In genomic region chr8:91324271-91324670, GRCm38 (mm10) we compare ENCODE assay signal across 12 mouse cellular contexts. TPM values are rescaled to one million over a fixed set of nuclear protein-coding genes. Genes with fewer than 3 reads are reported as not detected.
DNase-seq lines count a peak whose midpoint lies in the region; ATAC-seq and TF ChIP-seq lines count a peak whose summit lies in the region.
"Had no signal": no experiment of that assay in that cellular context is flagged by ENCODE, and none has a peak within 500 bp of the region (broad histone marks: within the 10 kb centered on the region; RNA-seq: fewer than 3 reads in every experiment).

No protein-coding gene starts in this region.

- WGBS in cerebellum, adult 2 months = 40% methylated on average over 9 of the region's 9 CpGs
- 36% methylated on average over 9 of the region's 9 CpGs for WGBS in hindbrain, embryonic 11.5 days
- WGBS in hindbrain, embryonic 14.5 days = 39% methylated on average over 9 of the region's 9 CpGs
- 35% methylated on average over 9 of the region's 9 CpGs for WGBS in midbrain, postnatal 0 days
- 34% methylated on average over 9 of the region's 9 CpGs for WGBS in midbrain, embryonic 15.5 days

- no peak overlapping the region for H3K9ac ChIP-seq in hindbrain, embryonic 11.5 days (ENCODE audit: low read depth, low read length)
- no peak overlapping the region for H3K9ac ChIP-seq in hindbrain, embryonic 14.5 days
- no peak overlapping the region for H3K9ac ChIP-seq in midbrain, postnatal 0 days (replicated peaks; ENCODE audit: low read length, poor library complexity, severe bottlenecking)
- H3K9ac ChIP-seq in midbrain, embryonic 15.5 days = no peak overlapping the region
- H3K9ac ChIP-seq: embryonic facial prominence, embryonic 13.5 days; forebrain, postnatal 0 days; lung, embryonic 15.5 days had no signal

- no peaks in the 10 kb centered on the region for H3K27me3 ChIP-seq in cerebellum, adult 2 months (ENCODE audit: control insufficient read depth, insufficient read depth, low read length)
- no peaks in the 10 kb centered on the region for H3K27me3 ChIP-seq in hindbrain, embryonic 11.5 days (ENCODE audit: control insufficient read depth, insufficient read depth, low read length)
- no peaks in the 10 kb centered on the region for H3K27me3 ChIP-seq in hindbrain, embryonic 14.5 days (ENCODE audit: control insufficient read depth, insufficient read depth, low read length)
- no peaks in the 10 kb centered on the region for H3K27me3 ChIP-seq in midbrain, postnatal 0 days (ENCODE audit: insufficient read depth, low read length)
- no peaks in the 10 kb centered on the region for H3K27me3 ChIP-seq in midbrain, embryonic 15.5 days (replicated peaks)
- H3K27me3 ChIP-seq: embryonic facial prominence, embryonic 13.5 days; lung, embryonic 15.5 days had no signal

- TF ChIP-seq POLR2A in cerebellum, adult 2 months (IDR thresholded peaks at IDR 0.05; ENCODE audit: borderline replicate concordance, insufficient read depth, low read length) = no peak

- H3K4me2 ChIP-seq in hindbrain, embryonic 11.5 days (replicated peaks; ENCODE audit: low read depth, low read length) = no peak overlapping the region
- H3K4me2 ChIP-seq in hindbrain, embryonic 14.5 days (replicated peaks) = no peak overlapping the region
- no peak overlapping the region for H3K4me2 ChIP-seq in midbrain, postnatal 0 days (ENCODE audit: low read depth, low read length, poor library complexity, severe bottlenecking)
- no peak overlapping the region for H3K4me2 ChIP-seq in midbrain, embryonic 15.5 days
- H3K4me2 ChIP-seq: embryonic facial prominence, embryonic 13.5 days; lung, embryonic 15.5 days had no signal

- DNase-seq in cerebellum, adult 2 months = peak in 1 of 2 experiments; percentile 44
- DNase-seq in cerebellum, adult 9-10 months = no peak
- peak; percentile 29 for DNase-seq in hindbrain, embryonic 11.5 days (ENCODE audit: low spot score)
- no peak for DNase-seq in hindbrain, embryonic 14.5 days (ENCODE audit: low spot score)
- no peak for DNase-seq in midbrain, postnatal 0 days (ENCODE audit: low spot score)
- no peak for DNase-seq in adrenal gland, postnatal 10 days
- DNase-seq: forebrain, postnatal 0 days had no signal

- H3K36me3 ChIP-seq in hindbrain, embryonic 11.5 days (ENCODE audit: control insufficient read depth, insufficient read depth, low read length) = no peaks in the 10 kb centered on the region
- H3K36me3 ChIP-seq in hindbrain, embryonic 14.5 days (replicated peaks; ENCODE audit: control insufficient read depth, insufficient read depth) = no peaks in the 10 kb centered on the region
- H3K36me3 ChIP-seq in midbrain, postnatal 0 days (ENCODE audit: insufficient read depth, low read length) = no peaks in the 10 kb centered on the region
- no peaks in the 10 kb centered on the region for H3K36me3 ChIP-seq in midbrain, embryonic 15.5 days (replicated peaks)

- no peak overlapping the region for H3K27ac ChIP-seq in cerebellum, adult 2 months (ENCODE audit: insufficient read depth, low read length)
- no peak overlapping the region for H3K27ac ChIP-seq in hindbrain, embryonic 11.5 days (ENCODE audit: low read depth, low read length)
- H3K27ac ChIP-seq in hindbrain, embryonic 14.5 days = no peak overlapping the region
- H3K27ac ChIP-seq in midbrain, postnatal 0 days (ENCODE audit: low read depth, low read length) = no peak overlapping the region
- no peak overlapping the region for H3K27ac ChIP-seq in midbrain, embryonic 15.5 days
- H3K27ac ChIP-seq: embryonic facial prominence, embryonic 13.5 days; lung, embryonic 15.5 days had no signal

- no peak for ATAC-seq in hindbrain, embryonic 11.5 days (ENCODE audit: low FRiP score)
- ATAC-seq in hindbrain, embryonic 14.5 days (ENCODE audit: low FRiP score) = no peak
- ATAC-seq in midbrain, postnatal 0 days (ENCODE audit: low FRiP score) = no peak
- no peak for ATAC-seq in midbrain, embryonic 15.5 days (replicated peaks)
- ATAC-seq in megakaryocyte, adult 5-6 weeks (ENCODE audit: poor library complexity, severe bottlenecking) = no peak
- ATAC-seq: forebrain, postnatal 0 days had no signal

- peak; percentile 38; the same call in 1 of the 2 replicates for TF ChIP-seq CTCF in cerebellum, adult 2 months (IDR thresholded peaks at IDR 0.05; ENCODE audit: borderline replicate concordance, insufficient read depth, low read depth, low read length)
- TF ChIP-seq CTCF in midbrain, postnatal 0 days (IDR thresholded peaks at IDR 0.05) = peak; percentile 38

- no peaks in the 10 kb centered on the region for H3K9me3 ChIP-seq in hindbrain, embryonic 11.5 days (ENCODE audit: control insufficient read depth, low read length)
- H3K9me3 ChIP-seq in hindbrain, embryonic 14.5 days (ENCODE audit: control insufficient read depth, low read length) = no peaks in the 10 kb centered on the region
- no peaks in the 10 kb centered on the region for H3K9me3 ChIP-seq in midbrain, postnatal 0 days (ENCODE audit: low read length)
- H3K9me3 ChIP-seq in midbrain, embryonic 15.5 days = no peaks in the 10 kb centered on the region
- H3K9me3 ChIP-seq: embryonic facial prominence, embryonic 13.5 days; lung, embryonic 15.5 days had no signal

- peaks cover 12% of the 10 kb centered on the region for H3K4me1 ChIP-seq in cerebellum, adult 2 months (ENCODE audit: control insufficient read depth, insufficient read depth, low read length)
- peaks cover 3% of the 10 kb centered on the region; the same call in 1 of the 2 replicates for H3K4me1 ChIP-seq in hindbrain, embryonic 11.5 days (replicated peaks; ENCODE audit: control insufficient read depth, insufficient read depth, low read length)
- H3K4me1 ChIP-seq in hindbrain, embryonic 14.5 days (replicated peaks; ENCODE audit: control insufficient read depth, insufficient read depth, low read length) = peaks cover 7% of the 10 kb centered on the region
- H3K4me1 ChIP-seq in midbrain, postnatal 0 days (ENCODE audit: insufficient read depth, low read length) = peaks cover 6% of the 10 kb centered on the region; the same call in 1 of the 2 replicates
- H3K4me1 ChIP-seq in midbrain, embryonic 15.5 days = peaks cover 16% of the 10 kb centered on the region

- H3K4me3 ChIP-seq in cerebellum, adult 2 months (replicated peaks; ENCODE audit: insufficient read depth, low read depth, low read length) = no peak overlapping the region
- H3K4me3 ChIP-seq in hindbrain, embryonic 11.5 days (ENCODE audit: low read depth, low read length) = no peak overlapping the region
- no peak overlapping the region for H3K4me3 ChIP-seq in hindbrain, embryonic 14.5 days (replicated peaks; ENCODE audit: low read length)
- no peak overlapping the region for H3K4me3 ChIP-seq in midbrain, postnatal 0 days (ENCODE audit: low read depth, low read length)
- H3K4me3 ChIP-seq in midbrain, embryonic 15.5 days = no peak overlapping the region
- H3K4me3 ChIP-seq: embryonic facial prominence, embryonic 13.5 days; lung, embryonic 15.5 days; myocyte had no signal

RNA-seq across cellular contexts. Expression of gene Fto, which starts 10.9 kb away (rescaled TPM):
- polyA plus RNA-seq in cerebellum, adult 2 months (2012; rRNA removed) = 151 and 153 TPM in 2 replicates
- polyA plus RNA-seq in hindbrain, embryonic 11.5 days (2014; fragmentation: Nextera tagmentation; extraction: Ambion mirVana) = 94.7 and 107 TPM in 2 replicates
- polyA plus RNA-seq in hindbrain, embryonic 14.5 days (2014; fragmentation: Nextera tagmentation; extraction: Ambion mirVana) = 149 and 180 TPM in 2 replicates
- total RNA-seq in midbrain, postnatal 0 days (2014; rRNA removed) = 97.9 and 135 TPM in 2 replicates
- 151 and 153 TPM in 2 replicates for polyA plus RNA-seq in midbrain, postnatal 0 days (2015; fragmentation: Nextera tagmentation; extraction: Ambion mirVana)
- 167 and 176 TPM in 2 replicates for polyA plus RNA-seq in midbrain, embryonic 15.5 days (2015; fragmentation: Nextera tagmentation; extraction: Ambion mirVana)
- total RNA-seq in megakaryocyte, adult 5-6 weeks (2015) = 28.9 and 33.6 TPM in 2 replicates
- total RNA-seq in megakaryocyte, adult 5-6 weeks (2017) = 13.8 and 14.0 TPM in 2 replicates
- 10 to 100 TPM; 64.6 to 79.4 TPM for total RNA-seq in adrenal gland, postnatal 10 days (2021)

RNA-seq across cellular contexts. Expression of gene Rpgrip1l, which starts 11.2 kb away (rescaled TPM):
- polyA plus RNA-seq in cerebellum, adult 2 months (2012; rRNA removed) = 6.3 and 7.0 TPM in 2 replicates
- polyA plus RNA-seq in hindbrain, embryonic 11.5 days (2014; fragmentation: Nextera tagmentation; extraction: Ambion mirVana) = 11.8 and 19.4 TPM in 2 replicates
- 12.9 and 14.2 TPM in 2 replicates for polyA plus RNA-seq in hindbrain, embryonic 14.5 days (2014; fragmentation: Nextera tagmentation; extraction: Ambion mirVana)
- total RNA-seq in midbrain, postnatal 0 days (2014; rRNA removed) = 8.4 and 9.4 TPM in 2 replicates
- 8.4 and 11.5 TPM in 2 replicates for polyA plus RNA-seq in midbrain, postnatal 0 days (2015; fragmentation: Nextera tagmentation; extraction: Ambion mirVana)
- 12.6 and 12.9 TPM in 2 replicates for polyA plus RNA-seq in midbrain, embryonic 15.5 days (2015; fragmentation: Nextera tagmentation; extraction: Ambion mirVana)
- total RNA-seq in megakaryocyte, adult 5-6 weeks (2015) = 3.5 and 7.1 TPM in 2 replicates
- 3.9 TPM in 2 replicates for total RNA-seq in megakaryocyte, adult 5-6 weeks (2017)
- total RNA-seq in adrenal gland, postnatal 10 days (2021) = 1 to 10 TPM; 5.8 to 6.2 TPM
